Mouse (Mus musculus): ENCODE measurements at regions not wholly inside any gene's neighbourhood (a gene's known extent, or its start where the extent isn't known, plus 50 kb on each side); places are given as distances from the start of the nearest gene placed in this dataset.

DNA sequence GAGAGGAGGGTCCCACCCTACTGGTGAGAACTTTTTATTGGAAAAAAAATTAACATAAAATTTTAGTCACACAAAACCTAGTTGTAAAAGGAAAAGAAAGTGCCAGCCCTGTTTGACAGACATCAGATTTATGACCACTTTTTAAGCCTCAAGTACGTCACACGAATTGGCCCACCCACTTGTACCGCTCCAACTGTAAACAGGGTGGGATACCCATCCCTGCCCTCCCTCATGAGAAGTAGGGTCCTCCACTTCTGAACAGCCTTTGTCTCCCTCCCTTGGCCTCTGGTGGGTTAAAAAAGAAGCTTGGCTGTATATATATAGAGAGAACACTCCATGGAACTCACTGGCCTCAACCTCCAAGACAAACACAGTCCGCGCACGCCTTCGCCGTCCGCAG lies 303.5 kb downstream of the Sox9 start:
- no peak for DNase-seq (ENCODE audit: extremely low read depth, low read depth)

DNA sequence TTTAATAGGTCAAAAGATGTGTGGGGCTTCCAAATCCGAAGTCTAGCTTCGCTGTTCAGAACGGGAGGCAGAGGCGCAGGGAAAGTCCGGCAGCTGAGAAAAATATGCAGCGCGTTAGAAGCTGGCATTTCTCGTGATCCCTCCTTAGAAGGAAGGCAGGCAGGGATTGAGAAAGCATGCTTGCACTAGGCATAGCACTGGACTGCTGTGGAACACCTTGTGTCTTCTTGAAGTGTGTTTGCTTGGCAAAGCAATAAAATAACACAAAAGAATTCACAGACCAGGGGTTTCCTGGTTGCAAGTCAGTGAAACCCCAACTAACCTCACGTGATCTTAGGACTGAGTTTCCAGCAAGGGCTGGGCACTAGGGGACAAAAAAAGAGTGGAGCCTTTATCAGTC lies 305.1 kb downstream of the Sox9 start:
- no peak for DNase-seq (ENCODE audit: extremely low read depth, low read depth)

DNA sequence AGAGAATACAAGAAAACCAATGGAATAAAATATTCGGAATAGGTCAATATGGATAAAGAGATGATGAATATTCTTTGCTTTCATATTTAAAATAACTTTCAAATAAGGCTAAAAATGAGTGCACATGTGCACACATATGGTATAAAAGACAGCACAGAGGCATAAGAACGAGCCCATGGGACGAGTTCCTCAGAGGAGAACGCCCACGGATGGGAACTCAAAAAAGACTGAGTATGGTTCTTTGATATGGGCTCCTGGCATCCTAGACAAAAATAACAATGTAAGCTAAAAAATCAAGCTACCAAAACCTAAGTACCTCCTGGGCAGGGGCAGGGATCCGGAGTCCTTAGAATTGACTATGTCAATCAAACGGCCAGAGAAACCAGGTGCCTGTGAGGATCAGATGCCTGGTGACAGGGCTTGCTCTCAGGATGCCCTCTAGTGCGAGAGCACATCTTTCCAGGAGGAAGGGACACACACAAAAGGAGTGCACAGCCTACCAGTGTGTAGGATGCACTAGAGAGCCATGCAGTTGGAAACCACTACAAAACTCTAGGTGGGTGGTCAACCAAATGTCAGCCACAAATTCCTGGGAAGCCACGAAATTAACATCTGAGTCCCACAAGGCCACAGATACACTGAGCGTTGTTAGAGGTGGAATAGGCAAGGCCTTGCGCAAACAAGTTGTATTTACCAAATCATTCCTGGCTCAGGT lies 307.8 kb downstream of the Sox9 start:
- no peak for DNase-seq (ENCODE audit: extremely low read depth, low read depth)

GRCm38 (mm10) chr11:113091901-113092568 lies 310.0 kb downstream of the Sox9 start:
- DNase-seq (ENCODE audit: extremely low read depth, low read depth): no peak

DNA sequence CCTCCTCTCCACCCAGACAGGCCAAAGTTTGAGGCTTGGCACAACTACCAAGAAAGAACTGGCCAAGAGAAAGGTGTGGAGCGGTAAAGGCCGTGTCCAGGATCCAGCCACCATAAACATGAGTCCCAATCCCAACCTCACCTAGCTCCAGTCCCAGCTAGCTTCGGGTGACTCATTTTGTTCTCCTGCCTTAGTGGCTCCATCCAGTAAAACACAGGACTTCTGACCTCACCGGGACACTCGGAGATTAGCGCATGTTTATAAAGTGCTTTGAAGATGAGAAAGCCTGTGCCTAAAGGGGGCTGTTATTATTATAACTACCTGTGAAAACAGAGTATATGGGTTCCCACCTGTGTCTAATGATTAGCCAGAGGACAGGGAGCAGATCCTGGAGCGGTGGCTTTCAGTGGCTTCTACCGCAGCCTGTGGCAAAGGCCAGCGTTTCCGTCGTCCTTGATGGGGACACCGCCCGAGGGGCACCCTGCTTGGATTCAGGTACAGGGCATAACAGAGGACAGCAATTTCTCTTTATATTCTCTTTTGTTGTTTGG lies 311.9 kb downstream of the Sox9 start:
- no peak for DNase-seq (ENCODE audit: extremely low read depth, low read depth)

DNA sequence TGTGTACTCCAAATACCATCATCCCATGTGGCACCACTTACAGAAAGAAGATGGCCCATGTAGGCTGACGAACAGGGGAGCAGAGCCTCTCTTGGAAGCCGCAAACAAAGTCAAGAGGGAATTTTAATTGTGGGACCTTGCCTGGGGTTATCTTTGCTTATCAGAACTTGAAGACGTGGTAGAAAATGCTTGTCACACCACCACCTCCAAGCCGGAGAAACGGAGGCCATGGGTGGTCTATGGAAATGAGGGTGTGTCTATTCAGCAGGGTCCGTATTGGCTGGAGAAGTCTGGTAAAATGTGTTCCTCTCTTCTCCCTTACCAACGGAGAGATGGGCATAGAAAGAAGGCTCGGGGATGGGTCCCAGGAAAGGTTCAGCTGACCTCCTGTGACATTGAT lies 313.6 kb downstream of the Sox9 start:
- no peak for DNase-seq (ENCODE audit: extremely low read depth, low read depth)

GRCm38 (mm10) chr11:113096209-113096608 lies 314.2 kb downstream of the Sox9 start:
- no peak for DNase-seq (ENCODE audit: extremely low read depth, low read depth)

DNA sequence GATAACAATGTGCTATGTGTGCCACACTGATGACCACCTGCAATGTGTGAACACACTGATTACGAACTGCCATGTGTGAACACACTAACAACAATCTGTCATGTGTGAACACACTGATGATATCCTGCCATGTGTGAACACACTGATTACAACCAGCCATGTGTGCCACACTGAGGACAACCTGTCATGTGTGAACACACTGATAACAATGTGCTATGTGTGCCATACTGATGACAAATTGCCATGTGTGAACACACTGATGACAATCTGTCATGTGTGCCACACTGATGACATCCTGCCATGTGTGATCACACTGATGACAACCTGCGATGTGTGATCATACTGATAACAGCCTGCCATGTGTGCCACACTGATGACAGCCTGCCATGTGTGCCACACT lies 316.3 kb downstream of the Sox9 start:
- no peak for DNase-seq (ENCODE audit: extremely low read depth, low read depth)

DNA sequence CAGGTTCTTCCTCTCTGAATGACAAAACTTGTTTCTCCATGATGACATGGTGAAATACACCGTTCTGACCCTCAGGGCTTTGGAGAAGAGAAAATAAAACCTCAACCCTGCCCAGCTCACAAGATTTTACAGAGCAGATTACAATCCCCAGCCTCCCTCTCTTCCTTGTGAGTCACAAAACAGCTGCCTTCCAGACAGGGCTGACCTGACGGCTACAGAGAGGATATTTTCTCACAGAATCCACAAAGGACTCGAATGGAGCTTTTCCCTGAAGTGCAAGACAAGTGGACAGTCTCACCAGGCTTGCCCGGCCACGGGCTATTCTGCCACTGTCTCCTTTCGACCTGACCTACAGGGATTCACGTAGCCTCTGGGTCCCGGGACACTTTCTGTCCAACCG lies 318.8 kb downstream of the Sox9 start:
- DNase-seq (ENCODE audit: extremely low read depth, low read depth): no peak

DNA sequence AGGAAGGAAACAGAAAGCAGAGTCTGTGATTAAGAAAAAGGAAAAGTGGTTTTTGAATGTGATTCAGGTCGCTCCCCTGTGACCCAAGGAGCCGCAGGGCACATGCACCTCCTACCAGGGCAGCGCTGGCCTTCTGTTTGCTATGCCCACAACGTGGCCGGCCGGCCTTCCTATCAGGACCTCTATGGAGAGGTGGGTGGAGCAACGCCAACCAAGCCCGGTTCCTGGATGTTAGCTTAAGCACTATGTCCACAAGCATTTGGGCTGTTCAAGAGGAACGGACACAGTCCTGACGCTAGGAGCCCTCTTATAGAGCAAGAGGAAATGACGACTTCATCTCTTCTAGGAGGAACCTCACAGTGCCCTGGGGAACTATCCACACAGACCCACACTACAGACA lies 319.5 kb downstream of the Sox9 start:
- no peak for DNase-seq (ENCODE audit: extremely low read depth, low read depth)

DNA sequence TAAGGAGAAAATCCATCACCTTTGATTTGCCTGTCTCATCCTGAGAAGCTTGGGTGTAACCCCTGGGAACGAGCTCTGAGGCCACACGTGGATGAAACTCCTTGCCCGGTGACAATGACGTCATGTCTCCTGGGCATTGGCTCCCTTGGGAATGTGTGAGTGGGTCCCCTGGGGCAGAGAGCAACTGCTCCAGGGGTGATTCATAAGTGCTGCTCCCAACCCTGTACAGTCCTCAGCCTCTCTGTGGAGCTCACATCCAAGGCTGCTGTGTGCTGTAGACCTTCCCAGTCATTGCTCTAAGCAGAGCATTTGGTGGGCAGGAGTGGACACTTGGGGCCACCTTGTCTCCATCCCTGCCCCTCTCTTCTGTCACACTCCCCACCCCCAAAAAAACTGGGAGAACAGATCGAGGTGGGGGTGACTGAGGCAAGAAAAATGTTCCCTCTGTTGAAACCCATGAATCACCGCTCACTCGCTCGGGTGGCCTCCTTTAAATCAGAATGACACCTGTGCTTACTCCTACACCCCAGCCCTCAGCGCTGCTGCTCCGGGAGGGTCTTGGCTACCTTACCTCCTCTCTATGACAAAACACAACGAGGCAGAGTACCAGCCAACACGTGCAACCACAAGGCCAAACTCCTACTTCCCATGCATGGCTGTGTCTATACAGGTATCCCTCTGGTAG lies 321.3 kb downstream of the Sox9 start:
- DNase-seq (ENCODE audit: extremely low read depth, low read depth): no peak

- DNase-seq (ENCODE audit: extremely low read depth, low read depth): no peak
Observed at GRCm38 (mm10) chr11:113105371-113105770, 323.3 kb downstream of the Sox9 start.

DNA sequence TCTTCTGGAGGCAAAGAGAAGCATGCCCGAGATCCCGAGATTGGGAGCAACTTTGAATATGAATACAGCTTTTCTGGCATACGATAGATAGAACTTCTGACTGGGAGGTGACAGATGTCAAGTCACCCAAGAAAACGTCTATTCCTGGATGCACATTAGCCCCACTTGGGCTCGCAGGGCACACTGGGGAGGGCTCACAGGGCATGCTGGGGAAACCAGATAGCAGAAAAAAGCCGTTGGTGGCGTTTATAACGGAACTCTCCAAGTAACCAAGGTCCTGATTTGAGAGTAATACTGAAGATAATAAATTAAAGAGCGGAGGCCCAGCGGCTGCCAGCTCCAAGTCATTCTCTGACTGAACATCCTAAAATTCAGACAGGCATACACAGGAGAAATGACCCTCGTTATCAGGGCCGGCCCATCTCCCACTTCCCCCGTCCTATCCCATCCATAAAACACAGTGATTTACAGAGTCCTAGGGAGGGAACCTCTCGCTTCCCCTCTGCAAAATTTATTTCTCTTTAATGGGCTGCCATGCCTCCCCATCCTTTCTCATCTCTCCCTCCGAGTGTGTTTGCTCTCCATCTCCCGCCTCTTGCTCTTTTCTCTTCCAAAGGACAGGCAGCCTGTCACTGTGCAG lies 325.3 kb downstream of the Sox9 start:
- no peak for DNase-seq (ENCODE audit: extremely low read depth, low read depth)

DNA sequence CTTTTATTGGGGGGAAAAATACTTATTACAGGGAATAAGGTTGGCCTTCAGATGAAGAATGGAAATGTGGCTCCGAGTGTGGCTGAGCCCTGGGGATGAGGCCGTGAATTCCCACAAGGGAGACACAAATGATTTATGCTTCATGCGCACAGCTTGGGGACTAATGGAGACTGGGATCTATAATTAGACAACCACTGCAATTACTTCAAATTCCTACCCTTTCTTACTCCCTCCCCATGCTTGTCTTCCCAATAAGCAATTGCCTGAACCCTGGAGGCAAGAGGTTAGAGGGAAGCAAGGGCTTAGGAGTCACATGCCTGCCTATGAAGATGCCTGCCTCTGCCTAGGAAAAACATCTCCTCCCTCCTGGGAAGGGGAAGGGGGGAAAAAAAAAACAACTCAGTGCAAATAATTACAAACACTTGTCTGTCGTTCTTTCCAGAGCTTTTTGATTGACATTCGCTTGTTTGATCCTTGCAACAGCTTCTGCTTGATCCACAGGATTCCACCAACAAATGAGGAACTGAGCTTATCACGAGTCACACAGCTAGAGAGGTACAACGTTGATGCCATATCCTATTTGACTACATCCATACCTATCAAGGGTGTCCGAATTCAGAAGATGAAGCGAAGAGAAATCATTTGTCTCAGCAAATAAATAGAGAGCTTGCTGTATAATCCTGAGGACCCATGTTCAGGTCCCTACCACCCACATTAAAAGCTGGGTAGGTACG lies 326.1 kb downstream of the Sox9 start:
- no peak for DNase-seq (ENCODE audit: extremely low read depth, low read depth)

GRCm38 (mm10) chr11:113109096-113109495 lies 327.1 kb downstream of the Sox9 start:
- DNase-seq (ENCODE audit: extremely low read depth, low read depth): no peak

DNA sequence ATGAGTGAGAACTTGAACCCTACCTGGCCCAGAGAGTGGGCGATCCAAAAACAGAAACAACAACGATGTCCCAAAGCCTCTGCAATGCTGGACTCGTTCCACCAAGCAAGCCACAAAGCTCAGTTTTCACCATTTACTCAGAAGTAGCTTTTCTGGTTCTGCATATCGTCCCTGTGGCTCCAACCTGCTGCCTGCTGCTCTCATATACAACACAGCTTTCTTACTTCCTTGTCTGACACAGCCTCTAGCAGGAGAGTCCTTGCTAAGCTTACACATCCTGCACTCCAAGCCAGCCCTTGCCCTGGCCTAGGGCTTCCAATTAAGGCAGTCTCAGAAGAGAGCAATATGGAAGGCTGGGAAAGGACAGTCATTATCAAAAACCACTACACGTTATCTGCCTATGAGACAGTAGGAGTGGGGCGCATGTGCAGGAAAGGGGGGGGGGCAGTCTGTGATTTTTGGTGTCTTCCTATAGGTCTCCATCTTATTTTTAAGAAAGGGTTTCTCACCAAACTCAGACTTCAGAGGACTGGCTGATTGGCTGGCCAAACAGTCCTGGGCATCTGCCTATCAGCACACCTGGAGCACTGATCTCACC lies 331.3 kb downstream of the Sox9 start:
- no peak for DNase-seq (ENCODE audit: extremely low read depth, low read depth)

DNA sequence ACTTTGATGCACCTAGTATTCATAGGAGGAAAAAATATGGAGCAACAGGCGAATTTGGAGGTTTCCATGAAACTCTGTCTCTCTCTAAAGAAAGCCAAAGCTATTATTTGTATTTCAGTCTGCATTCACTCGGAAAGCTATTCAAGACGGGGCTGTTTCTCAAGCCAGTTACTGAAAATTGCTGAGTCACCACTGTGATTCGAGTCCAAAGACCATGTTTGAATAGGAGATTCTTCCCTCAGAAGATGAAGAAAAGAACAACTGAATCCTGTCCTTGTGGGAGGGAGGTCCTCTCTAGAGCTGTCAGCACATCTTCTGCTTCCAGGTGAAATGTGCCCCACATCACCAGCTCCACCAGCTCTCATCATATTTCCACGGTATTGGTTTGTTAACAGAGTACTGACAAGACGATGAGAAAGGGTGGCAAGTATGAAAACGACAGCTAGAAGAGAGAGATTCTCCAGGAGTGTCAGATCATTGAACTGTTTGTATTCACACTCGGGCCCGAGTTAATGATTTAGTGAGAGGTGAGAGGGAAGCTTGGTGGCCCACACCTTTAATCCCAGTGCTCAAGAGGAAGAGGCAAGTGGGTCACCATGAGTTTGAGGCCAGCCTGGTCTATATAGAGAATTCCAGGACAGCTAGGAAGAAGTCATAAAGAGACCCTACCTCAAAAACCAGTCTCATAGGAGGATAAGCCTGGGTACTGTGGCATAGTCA lies 335.3 kb downstream of the Sox9 start:
- DNase-seq (ENCODE audit: extremely low read depth, low read depth): no peak

- no peak for DNase-seq (ENCODE audit: extremely low read depth, low read depth)
Observed at GRCm38 (mm10) chr11:113120570-113120969, 338.5 kb downstream of the Sox9 start.

DNA sequence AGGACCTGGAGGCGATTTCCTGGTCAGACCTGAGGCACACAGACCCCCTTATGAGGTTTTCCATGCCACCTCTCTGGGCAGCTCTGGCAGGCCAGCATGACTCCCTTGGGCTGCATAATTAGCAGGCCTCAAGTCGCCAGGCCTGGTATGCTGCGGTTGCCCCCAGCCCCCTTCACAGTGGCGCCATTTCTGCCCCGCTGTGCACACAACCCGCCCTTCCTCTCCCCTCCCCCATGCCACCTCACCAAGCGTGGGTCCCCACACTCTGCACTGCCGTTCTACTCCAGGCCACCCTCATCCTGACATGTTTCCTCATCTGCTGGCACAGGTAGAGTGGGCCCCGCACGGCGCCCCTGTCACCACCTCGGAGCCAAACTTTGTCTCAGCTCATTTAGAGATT lies 339.3 kb downstream of the Sox9 start:
- no peak for DNase-seq (ENCODE audit: extremely low read depth, low read depth)

DNA sequence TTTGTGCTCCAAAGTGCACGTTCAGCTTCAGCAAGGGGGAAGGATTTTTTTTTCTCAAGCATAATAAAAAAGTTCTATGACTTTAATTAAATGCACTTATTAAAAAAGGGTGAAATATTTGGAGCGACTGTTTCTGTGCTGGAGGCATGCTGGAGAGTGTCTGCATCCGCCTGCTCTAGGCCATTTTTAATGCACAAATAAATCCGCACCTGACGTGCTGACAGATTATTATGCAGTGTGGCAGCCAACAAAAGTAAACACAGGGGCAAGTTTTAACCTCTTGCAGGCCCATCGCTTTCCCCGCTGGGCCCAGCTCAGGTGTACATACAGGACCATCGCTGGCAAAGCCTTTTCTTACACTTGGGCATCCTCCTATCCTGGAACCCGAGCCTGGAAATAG lies 340.1 kb downstream of the Sox9 start:
- DNase-seq (ENCODE audit: extremely low read depth, low read depth): no peak
